Mouse (Mus musculus) bone marrow macrophage, adult 2 months (primary cell): ENCODE results near the gene Cep295nl.

Experiments used
- CTCF ChIP-seq: IDR thresholded peaks from 2 replicates; pipeline ENCODE4 v1.5.1; 2012; ENCODE audit warnings: low read depth, mild to moderate bottlenecking, low read length, moderate library complexity
- POLR2A ChIP-seq: IDR thresholded peaks from 2 replicates; pipeline ENCODE4 v1.6.1; 2012; ENCODE audit warnings: mild to moderate bottlenecking, low read depth, low read length, borderline replicate concordance

DNA sequence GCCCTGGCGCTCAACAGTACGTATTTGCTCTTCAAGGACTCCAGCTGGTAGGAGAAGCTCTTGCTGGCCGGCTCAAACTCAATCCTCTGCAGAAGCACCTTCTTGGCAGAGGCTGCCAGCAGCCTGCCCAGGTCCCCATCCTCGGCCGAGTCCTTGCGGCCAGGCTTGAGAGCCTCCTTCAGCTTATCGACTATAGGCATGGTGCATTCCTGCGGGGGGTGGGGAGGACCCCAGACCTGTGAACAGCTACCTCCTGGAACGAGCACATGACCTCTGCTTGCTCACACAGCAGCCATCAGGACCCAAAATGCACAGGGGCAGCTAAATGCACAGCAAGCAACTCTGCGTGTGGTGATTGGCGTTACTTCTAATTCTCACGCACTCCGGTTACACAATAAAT, 56.5 kb downstream of the Cep295nl start:
- no peak for TF ChIP-seq CTCF
- no peak for TF ChIP-seq POLR2A
